Mouse (Mus musculus): Measurements from ENCODE around the gene Gfod1. TPM values are rescaled to one million over a fixed set of nuclear protein-coding genes. Genes with fewer than 3 reads are reported as not detected.
A peak's percentile ranks its signal among the peaks of the same experiment; 100 is the strongest.

Gene Gfod1
- 10 to 100 TPM; 58.3 to 59.2 TPM for total RNA-seq (2021)
- long read RNA-seq, experiment 1, partial matches to known transcripts = 0 of 16 reads
- long read RNA-seq, experiment 1, other reads (novel, unspliced or antisense) = 16 of 16 reads
- long read RNA-seq, experiment 2, partial matches to known transcripts = 0 of 13 reads
- long read RNA-seq, experiment 2, other reads (novel, unspliced or antisense) = 13 of 13 reads

DNA sequence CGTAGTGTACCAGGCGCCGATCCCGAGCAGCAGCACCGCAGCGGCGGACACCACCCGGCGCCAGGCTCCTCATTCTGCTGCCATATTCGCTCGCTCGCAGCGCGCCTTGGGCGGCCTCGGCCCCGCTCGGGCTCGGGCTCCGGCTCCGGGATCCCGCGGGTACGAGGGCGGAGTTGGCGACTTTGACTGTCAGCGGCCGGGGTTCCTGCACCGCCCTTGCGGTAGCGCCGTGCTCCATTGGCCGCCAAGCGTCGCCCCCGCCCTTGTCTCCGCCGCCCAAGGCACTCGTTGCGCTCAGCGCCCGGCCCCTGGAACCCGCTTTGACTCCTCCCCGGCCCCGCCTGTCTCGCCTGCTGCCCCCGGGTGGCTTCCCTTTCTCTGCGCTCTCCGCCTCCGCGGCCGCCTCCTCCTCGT lies at the start of gene Gfod1:
TSS of gene Gfod1 (minus strand) at position 155 of the 414 bp plus-strand sequence.
- peak; percentile 92 to 97 for DNase-seq (ENCODE audit: low spot score in 2 of 2)

DNA sequence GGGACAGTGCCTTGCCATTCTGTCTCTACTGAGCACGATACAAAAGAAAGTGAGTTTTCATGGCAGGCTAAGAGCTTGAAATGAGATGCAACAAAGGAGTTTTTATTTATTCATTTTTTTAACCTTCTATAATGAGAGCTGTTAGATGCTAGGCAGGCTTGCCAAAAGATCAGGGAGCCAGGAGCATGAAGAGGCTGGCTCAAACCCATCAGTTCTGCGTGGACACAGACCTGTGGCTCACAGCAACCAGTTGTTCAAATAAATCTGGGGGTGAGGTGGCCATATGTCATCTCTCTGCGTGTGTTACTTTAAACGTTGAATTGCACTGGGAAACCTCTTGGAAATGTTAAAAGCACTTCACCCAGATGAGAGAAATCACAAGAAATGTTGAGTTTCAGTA lies 49.4 kb upstream of the Gfod1 start:
- no peak for DNase-seq (ENCODE audit: low spot score in 2 of 2)

DNA sequence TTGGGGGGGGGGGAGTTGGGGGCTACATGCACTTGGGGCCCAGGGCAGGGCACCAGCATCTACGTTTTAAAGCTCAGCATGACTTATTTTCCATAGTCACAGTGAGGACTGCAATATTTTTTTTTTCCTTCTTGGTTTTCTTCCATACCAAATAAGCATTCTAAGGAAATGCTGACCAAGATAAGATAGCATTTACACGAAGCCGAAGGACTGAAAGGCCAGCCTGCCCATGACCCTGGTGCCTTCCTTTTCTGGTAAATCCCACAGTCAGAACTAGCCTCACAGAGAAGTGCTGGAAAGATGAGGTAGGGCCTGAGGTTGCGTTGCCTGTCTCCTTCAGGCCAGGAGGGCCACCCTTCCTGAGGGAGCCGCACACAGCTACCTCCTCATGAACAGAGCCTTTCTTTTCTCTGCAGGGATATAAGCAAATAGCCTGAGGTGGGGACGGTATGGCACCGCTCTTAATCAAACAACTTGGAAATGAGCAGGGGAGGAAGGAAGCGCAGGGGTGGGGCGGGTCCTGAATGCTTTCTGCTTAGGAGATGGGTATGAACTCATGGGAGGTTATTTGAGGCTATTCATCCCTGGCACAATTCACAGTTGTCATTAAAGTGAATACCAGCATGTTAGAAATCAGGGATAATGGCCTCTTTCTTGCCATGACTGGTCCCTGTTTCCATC lies 46.7 kb upstream of the Gfod1 start:
- no peak for DNase-seq (ENCODE audit: low spot score in 2 of 2)

DNA sequence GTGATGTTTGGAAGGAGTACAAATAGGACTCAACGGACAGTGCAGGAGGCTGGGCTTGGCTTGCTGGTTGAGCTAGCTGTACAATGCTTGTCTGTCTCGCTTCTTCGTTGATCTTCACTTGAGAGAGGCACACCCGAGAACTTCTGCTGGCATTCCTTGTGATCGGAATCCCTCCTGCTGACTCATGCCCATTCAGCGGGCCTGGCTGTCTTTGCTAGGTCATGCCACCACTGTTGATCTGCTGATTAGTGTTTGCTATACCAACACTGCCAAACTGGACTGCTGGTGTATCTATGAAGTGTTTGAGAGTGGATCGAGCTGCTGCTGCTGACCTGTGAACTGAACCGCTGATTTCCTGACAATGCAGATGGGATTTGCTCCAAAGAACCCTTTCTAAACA lies 45.4 kb upstream of the Gfod1 start:
- DNase-seq (ENCODE audit: low spot score in 2 of 2) = no peak

DNA sequence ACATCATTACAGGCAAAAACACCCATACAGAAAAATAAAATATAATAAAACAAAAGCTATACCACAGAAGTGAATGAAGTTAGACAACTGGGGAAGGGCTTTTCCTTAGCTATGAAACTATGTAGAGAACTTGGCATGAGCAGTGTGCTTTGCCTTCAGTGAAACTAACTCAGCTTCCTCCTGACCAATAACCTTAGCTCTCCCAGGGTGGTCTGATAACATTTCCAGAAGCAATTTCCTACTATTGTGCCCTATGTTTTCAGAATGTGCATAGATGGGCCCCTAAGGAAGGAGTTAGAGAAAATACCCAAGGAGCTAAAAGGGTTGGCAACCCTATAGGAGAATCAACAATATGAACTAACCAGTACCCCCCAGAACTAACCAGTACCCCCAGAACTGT lies 42.9 kb upstream of the Gfod1 start:
- no peak for DNase-seq (ENCODE audit: low spot score in 2 of 2)

DNA sequence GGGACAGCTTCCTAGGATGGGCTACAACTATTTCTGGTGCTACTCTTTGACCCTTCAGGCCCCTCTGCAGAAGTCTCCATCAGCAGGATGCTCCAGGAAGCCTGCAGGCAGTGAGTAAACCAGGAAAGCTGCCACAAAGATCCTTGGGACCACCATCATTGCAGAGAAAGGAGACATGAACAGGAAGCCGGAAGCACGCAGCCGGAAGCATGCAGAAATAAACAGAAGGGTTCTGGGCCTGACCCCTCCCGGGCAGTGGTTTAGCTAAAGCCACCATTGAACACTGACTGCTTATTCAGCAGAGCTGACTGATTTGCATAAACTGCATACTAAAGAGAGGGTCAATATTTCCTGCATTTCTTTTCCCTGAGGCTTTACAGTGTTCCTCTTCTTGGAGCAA lies 34.7 kb upstream of the Gfod1 start:
- no peak for DNase-seq (ENCODE audit: low spot score in 2 of 2)

DNA sequence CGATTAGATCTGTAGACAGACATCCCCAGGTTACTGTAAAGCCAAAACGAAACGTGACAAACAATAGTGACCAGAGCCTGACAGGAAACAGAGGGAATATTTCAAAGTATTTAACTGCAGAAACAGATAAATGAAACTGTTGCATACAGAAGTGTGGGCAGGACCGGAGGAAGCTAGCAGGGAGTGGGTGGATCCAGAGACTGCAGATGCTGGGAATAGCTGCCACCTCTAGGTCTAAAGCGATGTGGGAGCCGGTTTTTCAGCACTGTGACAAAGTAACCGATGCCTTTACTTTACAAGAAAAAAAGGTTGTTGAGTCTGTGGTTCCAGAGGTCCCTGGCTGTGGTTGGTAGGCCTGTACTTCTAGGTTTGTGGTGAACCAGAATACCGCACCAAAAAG lies 34.0 kb upstream of the Gfod1 start:
- no peak for DNase-seq (ENCODE audit: low spot score in 2 of 2)

DNA sequence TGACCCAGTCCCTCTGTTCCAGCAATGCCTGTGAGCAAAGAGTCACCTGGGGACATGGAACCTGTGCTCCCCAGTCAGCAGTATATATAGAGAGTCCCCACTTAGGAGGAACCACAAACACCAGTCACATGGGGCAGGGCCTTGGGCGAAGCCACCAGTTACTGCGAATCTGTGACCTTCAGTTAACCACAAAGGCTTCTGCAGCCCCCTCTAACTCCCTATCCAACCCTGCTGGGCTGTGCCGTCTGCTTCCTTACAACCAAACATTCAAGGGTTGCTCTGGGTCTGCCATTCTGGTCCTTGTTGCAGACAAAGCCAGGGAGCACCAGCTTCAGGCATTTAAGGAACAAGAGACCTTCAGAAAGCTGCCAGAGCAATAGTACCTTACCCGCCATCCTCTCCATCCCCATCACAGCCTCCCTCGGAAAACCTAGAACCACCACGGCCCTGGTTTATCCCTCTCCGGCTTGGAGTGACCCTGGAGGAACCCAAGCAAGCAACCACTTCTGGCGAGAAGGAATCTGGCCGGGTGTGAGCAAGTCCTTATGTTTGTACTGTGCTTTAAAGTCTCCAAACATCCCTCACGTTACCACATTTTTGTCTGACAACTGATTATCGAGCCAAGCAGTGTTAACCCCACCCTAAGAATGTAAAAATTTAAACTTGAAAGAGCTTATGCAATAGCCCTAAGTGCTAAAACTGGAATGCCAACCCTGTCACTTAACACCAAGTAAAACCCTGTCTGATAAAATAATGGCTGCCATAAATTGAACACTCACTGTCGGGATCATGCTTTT lies 32.7 kb upstream of the Gfod1 start:
- DNase-seq (ENCODE audit: low spot score in 2 of 2) = no peak

DNA sequence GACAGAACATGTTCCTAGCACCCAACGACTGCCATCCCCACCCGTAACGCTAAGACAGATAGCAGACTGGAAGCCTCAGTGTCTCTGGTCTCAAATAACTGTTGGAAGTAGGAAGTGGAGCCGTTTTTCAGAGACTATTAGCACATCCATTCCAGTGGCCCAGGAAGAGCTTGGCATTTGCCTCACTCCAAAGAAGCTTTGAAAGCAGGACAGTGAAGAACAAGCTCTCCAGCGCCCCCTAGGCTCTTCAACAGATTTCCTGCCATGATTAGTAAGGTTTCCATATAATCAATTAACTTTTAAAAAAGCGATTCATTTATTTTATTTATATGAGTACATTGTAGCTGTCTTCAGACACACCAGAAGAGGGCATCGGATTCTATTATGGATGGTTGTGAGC lies 28.6 kb upstream of the Gfod1 start:
- DNase-seq (ENCODE audit: low spot score in 2 of 2) = no peak

DNA sequence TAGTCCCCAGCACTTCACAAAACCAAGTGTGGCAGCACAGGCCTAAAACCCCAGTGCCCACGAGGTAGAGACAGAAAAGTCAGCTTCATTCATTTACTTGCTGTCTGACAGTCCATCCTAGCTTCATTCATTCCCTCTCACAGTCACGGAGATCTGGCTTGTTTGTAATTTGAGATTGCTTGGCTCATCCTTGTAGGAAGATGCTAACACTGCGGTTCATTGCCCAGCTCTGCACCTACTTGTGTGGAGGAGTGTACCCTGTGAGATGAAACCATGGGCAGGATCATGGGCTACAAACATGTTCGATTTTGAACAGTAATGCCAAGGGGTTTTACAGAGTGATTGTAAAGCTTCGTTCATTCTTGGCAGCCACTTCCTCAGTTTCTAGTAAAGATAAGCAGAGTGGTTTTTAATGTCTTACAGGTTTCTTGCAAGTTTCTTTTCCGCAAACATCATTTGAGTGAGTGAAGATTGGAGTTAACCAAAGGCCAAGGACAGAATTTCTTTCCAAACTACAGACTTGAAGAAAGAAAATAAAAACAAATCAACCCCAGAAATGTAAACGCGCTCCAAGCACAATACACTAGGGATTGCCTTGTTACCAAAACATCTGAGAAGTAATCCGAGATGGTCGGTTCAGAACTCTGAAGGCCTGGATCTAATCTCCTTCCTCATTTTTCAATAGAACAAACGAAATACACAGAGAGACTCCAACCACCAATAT lies 27.9 kb upstream of the Gfod1 start:
- DNase-seq (ENCODE audit: low spot score in 2 of 2) = no peak

DNA sequence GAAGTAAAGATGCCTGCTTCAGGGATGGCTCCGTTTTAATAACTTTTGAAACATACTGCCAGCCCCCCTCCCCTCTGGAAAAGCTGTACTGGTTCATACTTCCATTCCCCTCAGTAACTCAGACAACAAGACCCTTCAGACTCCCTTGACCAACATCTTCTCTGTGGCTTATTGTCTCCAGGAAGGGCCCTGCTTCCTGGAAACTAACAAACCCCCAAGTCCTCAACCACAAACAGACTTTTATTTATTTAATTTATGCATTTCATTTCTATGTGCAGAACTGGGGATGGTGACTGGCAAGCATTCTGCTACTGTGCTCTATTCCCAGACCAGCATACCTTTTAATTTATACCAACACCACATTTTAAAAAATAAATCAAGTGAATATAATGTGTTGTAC lies 21.5 kb upstream of the Gfod1 start:
- DNase-seq (ENCODE audit: low spot score in 2 of 2) = no peak

DNA sequence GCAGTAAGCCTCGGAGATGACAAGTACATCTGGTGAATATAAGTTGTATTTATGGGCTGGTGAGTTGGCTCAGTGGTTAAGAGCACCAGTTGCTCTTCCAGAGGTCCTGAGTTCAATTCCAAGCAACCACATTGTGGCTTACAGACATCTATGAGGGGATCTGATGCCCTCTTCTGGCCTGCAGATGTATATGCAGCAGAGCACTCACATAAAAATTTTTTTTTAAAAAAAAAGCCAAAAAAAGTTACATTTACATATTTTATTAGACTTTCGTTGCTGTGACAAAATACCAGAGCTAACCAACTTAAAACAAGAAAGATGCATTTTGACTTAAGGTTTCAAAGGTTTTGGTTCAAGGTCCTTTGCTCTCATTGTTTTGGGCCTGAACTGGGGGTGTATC lies 17.5 kb upstream of the Gfod1 start:
- DNase-seq (ENCODE audit: low spot score in 2 of 2) = no peak

DNA sequence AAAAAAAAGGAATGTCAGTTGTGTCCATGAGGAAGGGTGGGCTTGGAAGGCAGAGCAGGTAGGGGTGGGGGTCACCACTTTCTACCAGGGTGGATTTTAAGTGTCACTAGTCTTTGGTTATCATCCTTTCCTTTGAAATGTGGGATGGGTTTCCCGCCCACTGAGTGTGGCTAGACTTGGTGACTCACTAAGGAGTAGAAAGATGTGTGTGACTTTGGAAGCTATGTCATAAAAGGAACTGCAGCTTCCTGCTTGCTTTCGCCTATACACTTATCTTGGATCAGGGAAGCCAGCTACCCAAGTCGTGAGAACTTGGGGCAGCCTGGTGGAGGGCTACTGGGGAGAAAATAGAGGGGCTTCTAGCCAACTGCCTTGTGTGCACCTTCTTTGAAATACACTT lies 15.4 kb upstream of the Gfod1 start:
- DNase-seq (ENCODE audit: low spot score in 2 of 2) = no peak

DNA sequence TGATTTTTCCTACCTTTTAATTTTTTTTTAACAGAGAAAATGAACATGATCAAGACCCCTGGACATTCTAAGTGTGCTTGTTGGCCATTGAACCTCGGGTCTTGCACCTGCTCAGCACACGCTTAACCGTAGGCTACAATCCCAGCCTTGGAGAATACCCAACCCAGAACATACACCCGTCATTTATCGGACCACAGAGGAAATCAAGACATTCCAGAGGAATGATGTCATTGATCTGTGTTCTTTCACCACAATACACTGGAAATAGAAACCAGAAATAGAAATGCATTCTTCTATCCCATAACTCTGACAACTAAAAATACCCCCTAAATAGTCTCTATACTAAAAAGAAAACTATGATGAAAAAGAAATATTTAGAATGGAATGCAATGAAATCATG lies 13.4 kb upstream of the Gfod1 start:
- no peak for DNase-seq (ENCODE audit: low spot score in 2 of 2)

DNA sequence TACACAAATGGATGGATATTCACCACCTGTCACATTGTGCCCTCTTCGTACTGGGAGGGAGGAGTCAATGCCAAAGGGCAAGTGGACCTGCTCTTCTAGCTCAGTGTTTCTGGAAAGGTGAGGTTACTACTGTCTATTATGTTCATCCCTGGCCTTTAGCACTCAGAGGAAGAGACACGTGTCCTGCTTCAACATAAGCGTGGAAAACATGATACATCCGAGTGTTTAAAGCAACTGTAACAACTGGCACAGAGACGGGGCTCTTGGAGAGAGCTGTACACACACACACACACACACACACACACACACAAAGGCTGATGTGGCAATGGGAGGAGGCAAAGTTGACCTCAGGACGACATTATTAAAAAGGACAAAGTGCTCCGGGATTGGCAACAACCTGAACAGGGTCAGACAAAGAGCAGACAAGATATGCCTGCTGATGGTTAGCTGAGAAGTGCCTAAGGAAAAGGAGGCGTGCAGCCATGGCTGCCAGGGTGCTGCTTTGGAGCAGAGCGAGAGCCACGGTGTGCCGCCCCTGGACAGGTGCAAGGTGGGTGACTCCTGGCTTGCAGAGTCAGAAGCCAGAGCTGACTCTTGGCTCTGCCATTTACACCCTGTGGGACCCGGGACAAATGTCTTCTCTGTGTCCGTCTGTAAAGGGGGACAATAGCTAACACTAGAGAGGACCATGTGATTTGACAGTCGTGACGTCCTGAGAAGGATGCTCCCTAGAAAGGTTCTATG lies 1.4 kb upstream of the Gfod1 start:
- no peak for DNase-seq (ENCODE audit: low spot score in 2 of 2)

DNA sequence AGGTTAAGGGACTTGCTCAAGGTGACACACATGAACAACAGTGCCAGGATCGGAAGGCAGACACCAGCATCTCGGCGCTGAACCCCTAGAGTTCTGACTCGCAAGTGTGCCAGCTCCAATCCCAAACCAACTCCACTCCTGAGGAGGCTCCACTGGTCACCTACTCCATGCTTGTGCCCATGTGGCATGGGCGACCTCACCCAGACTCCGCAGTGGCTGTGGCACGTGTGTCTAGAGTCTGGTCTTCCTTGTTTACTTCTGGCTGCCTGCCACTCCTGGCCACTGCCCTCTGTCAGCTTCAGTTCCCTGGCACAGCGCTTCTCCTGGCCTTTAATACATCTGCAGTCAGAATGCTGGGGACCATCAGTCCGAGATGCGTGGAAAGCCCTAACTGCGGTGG lies 728 bp upstream of the Gfod1 start:
- DNase-seq (ENCODE audit: low spot score in 2 of 2) = no peak

DNA sequence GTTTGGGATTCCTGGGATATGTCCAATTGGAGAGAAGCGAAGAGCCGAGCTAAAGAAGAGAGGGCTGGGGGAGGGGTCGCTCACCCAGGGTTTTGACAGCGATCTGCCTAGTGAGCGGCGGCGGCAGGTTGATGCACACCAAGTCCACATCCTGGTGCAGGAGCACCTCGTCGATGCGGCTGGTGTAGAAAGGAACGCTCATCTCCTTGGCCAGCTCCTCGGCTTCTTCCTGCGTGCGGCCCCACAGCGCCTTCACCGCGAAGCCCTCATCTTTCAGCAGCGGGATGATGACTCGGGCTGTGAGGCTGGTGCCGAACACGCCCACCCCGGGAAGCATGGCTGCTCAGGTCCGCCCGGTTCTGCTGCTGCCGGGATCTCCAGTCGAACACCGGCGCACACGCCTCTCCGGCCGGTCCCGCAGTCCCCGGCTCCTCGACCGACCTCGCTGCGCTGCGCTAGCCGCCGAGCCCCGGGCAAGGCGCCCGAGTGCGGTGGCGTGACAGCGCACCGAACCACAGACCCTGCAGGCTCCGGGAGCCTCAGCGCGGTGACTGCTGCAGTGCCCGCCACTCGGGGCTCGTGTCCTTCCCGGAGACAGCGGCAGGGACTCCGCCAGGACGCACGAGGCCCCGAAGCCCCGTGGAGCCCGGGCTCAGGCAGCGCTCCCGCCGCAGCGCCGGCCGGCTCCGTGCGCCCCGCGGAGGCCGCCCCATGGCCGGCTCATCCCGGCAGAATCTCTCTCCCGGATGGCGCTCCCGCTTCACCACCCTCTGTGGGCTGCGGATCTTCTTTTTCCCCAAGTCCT lies 609 bp downstream of the Gfod1 start:
- peak in 1 of 2 experiments; percentile 56 for DNase-seq (ENCODE audit: low spot score in 2 of 2)

DNA sequence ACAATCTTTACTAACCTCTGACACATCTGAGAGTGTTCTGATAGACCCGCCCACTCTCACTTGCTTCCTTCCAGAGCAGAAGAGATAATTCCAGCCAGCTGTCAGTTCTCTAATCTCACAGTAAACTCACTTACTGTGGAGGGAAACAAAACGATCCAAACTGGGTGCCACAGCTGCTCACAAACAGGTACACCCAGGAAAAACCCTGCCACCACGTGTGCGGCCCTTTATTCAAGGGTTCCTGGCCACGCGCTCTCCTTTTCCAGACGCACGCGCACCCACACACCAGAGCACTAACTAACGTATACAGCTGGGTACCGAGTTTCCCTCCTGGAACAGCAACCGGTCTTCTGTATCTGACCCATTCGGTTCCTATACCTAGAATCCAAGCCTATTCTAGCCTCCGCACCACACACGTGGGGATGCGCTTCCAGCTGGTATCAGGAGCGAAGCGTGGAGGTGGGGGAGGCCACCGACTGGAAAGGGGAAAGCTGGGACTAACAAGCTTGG lies 1.3 kb downstream of the Gfod1 start:
- no peak for DNase-seq (ENCODE audit: low spot score in 2 of 2)

DNA sequence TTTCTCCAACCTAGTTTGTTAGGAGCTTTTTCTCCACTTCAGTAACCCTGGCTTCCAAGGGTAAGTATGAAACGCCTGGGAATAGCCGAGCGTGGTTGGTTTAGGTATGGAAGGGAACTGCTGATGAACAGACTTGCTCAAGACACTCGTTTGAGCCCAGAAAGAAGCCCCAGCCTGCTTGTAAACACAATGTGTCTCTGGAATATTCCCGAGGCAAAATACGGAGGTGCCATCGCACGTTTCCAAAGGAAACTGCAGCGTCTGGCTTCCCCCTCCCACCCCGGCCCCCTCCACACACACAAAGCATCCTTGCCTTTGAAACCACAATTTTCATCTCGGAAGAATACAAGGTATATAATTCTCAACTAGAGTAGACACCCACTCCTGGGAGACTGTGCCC lies 1.7 kb downstream of the Gfod1 start:
- no peak for DNase-seq (ENCODE audit: low spot score in 2 of 2)

DNA sequence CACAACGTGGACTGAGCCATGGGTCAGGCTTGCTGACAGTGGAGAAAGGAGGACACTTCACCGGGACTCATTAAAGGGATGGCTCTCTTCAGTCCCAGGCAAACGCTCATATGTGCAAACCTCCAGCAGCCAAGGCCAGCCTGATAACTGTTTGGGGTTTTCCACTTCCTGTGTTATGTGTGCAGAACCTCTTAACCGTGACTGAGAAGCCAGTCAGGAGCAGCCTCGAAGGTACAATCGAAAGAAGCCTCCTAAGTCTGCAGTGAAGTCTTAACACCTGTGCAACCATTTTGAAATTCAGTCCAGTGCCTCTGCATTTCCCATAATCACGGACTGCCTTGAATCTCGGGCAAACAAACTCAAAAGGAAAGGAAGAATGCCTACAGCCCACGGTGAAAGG lies 3.1 kb downstream of the Gfod1 start:
- DNase-seq (ENCODE audit: low spot score in 2 of 2) = no peak
